Mouse (Mus musculus) forebrain, postnatal 0 days (tissue): ENCODE results near the gene Zdhhc20. TPM values are rescaled to one million over a fixed set of nuclear protein-coding genes. Genes with fewer than 3 reads are reported as not detected.
A peak's percentile ranks its signal among the peaks of the same experiment; 100 is the strongest.

Experiments
- ATAC-seq: fragments of 200-750 bp; cut with Nextera tagmentation; 2 replicates; pipeline ENCODE4 v1.8.0; 2017; ENCODE audit warnings: mild to moderate bottlenecking, moderate library complexity
- DNase-seq: peaks from one replicate; pipeline ENCODE4 v3.0.0-alpha.2; 2015
- H3K27ac ChIP-seq: fragments of 300-500 bp; sonication (generic); 2 replicates; pipeline ENCODE4 v1.5.1; 2014; ENCODE audit warnings: low read depth, mild to moderate bottlenecking, antibody characterized with exemption, low read length, moderate library complexity, mixed read lengths
- H3K27me3 ChIP-seq: fragments of 300-500 bp; sonication (generic); 2 replicates; pipeline ENCODE4 v1.6.1; 2014; ENCODE audit warnings: mild to moderate bottlenecking, low read length, mixed read lengths; ENCODE audit not compliant: insufficient read depth
- H3K36me3 ChIP-seq: fragments of 300-500 bp; sonication (generic); 2 replicates; pipeline ENCODE4 v1.6.1; 2014; ENCODE audit warnings: mild to moderate bottlenecking, moderate library complexity; ENCODE audit not compliant: insufficient read depth
- H3K4me1 ChIP-seq: fragments of 300-500 bp; sonication (generic); 2 replicates; pipeline ENCODE4 v1.6.1; 2014; ENCODE audit warnings: antibody characterized with exemption; ENCODE audit not compliant: insufficient read depth
- H3K4me2 ChIP-seq: fragments of 300-500 bp; sonication (generic); 2 replicates; pipeline ENCODE4 v1.6.1; 2014; ENCODE audit warnings: low read depth, mild to moderate bottlenecking, moderate library complexity
- H3K4me3 ChIP-seq: fragments of 300-500 bp; sonication (generic); 2 replicates; pipeline ENCODE4 v1.5.1; 2014; ENCODE audit warnings: low read depth, low read length, mixed read lengths
- H3K9ac ChIP-seq: fragments of 300-500 bp; sonication (generic); 2 replicates; pipeline ENCODE4 v1.6.1; 2014; ENCODE audit warnings: mild to moderate bottlenecking
- H3K9me3 ChIP-seq: fragments of 300-500 bp; sonication (generic); 2 replicates; pipeline ENCODE4 v1.6.1; 2016; ENCODE audit warnings: low read length
- CTCF ChIP-seq: sonication (generic); IDR thresholded peaks from 2 replicates; pipeline ENCODE4 v1.5.1; 2016; ENCODE audit warnings: antibody characterized with exemption, control low read depth, low read depth
- WGBS: fragments of 180-500 bp; shearing (Covaris S2); extraction: QIAGEN DNeasy Blood & Tissue Kit; methylation state at CpG from one replicate; pipeline ENCODE4 v1.1.7; 2014; 5-methylcytosine and 5-hydroxymethylcytosine counted together
- polyA plus RNA-seq: library from polyadenylated mRNA; unstranded; fragments of >200 nt; fragmentation: Nextera tagmentation; extraction: Ambion mirVana; gene quantifications from 2 replicates; pipeline ENCODE4 v1.2.1, GENCODE M21; 2015
- total RNA-seq: library from RNA; depleted of rRNA; stranded (reverse); fragments of >200 nt; gene quantifications from 2 replicates; pipeline ENCODE4 v1.2.3, GENCODE M21; 2014

Gene Zdhhc20
- total and polyA plus RNA-seq, 2 experiments from 2014 or later = 31.6 to 35.0 TPM

GRCm38 (mm10) chr14:57892961-57893360 is 2.9 kb upstream of the Zdhhc20 start:
- TF ChIP-seq CTCF = no peak
- no peak for ATAC-seq
- H3K27me3 ChIP-seq = no peaks in the 10 kb centered on the region
- H3K9ac ChIP-seq = no peak overlapping the region
- DNase-seq = no peak
- no peaks in the 10 kb centered on the region for H3K4me1 ChIP-seq
- WGBS = 100% methylated on average over 1 of the region's 1 CpGs
- H3K36me3 ChIP-seq = no peaks in the 10 kb centered on the region
- H3K27ac ChIP-seq = no peak overlapping the region
- H3K4me2 ChIP-seq = no peak overlapping the region
- H3K4me3 ChIP-seq = no peak overlapping the region
- H3K9me3 ChIP-seq = no peaks in the 10 kb centered on the region

- peak; percentile 36 for ATAC-seq
- no peak for TF ChIP-seq CTCF
- DNase-seq = peak; percentile 77
Measured at GRCm38 (mm10) chr14:57889541-57890010, 500 bp downstream of the Zdhhc20 start.

GRCm38 (mm10) chr14:57887171-57887570 is 2.9 kb downstream of the Zdhhc20 start:
- ATAC-seq (no peak), DNase-seq (no peak)
- Histone ChIP-seq H3K27ac (no peak overlapping the region), H3K9ac (no peak overlapping the region), H3K4me2 (peak overlapping the region; percentile 19; the same call in 1 of the 2 replicates), H3K36me3 (no peaks in the 10 kb centered on the region), H3K27me3 (no peaks in the 10 kb centered on the region), H3K9me3 (no peaks in the 10 kb centered on the region), H3K4me3 (no peak overlapping the region), H3K4me1 (peaks cover 2% of the 10 kb centered on the region; the same call in 1 of the 2 replicates)
- 73% methylated on average over 8 of the region's 8 CpGs for WGBS
- no peak for TF ChIP-seq CTCF

More at GRCm38 (mm10) chr14:57889541-57890010, 500 bp downstream of the Zdhhc20 start:
- peaks cover 2% of the 10 kb centered on the region; the same call in 1 of the 2 replicates for H3K4me1 ChIP-seq
- peak overlapping the region; percentile 89 for H3K27ac ChIP-seq
- peak overlapping the region; percentile 60 for H3K4me2 ChIP-seq
- H3K27me3 ChIP-seq = no peaks in the 10 kb centered on the region
- H3K9me3 ChIP-seq = no peaks in the 10 kb centered on the region
- no peaks in the 10 kb centered on the region for H3K36me3 ChIP-seq
- H3K9ac ChIP-seq = peak overlapping the region; percentile 94
- peak overlapping the region; percentile 87 for H3K4me3 ChIP-seq
- WGBS = 2% methylated on average over 37 of the region's 37 CpGs

GRCm38 (mm10) chr14:57886032-57886431 is 4.0 kb downstream of the Zdhhc20 start:
- H3K27ac ChIP-seq = no peak overlapping the region
- no peak overlapping the region for H3K4me3 ChIP-seq
- H3K36me3 ChIP-seq = no peaks in the 10 kb centered on the region
- no peak overlapping the region for H3K9ac ChIP-seq
- H3K27me3 ChIP-seq = no peaks in the 10 kb centered on the region
- 89% methylated on average over 2 of the region's 2 CpGs for WGBS
- no peak overlapping the region for H3K4me2 ChIP-seq
- no peaks in the 10 kb centered on the region for H3K9me3 ChIP-seq
- no peak for TF ChIP-seq CTCF
- no peak for ATAC-seq
- peaks cover 2% of the 10 kb centered on the region; the same call in 1 of the 2 replicates for H3K4me1 ChIP-seq
- DNase-seq = no peak

GRCm38 (mm10) chr14:57883341-57883740 is 6.7 kb downstream of the Zdhhc20 start:
- peaks cover 2% of the 10 kb centered on the region; the same call in 1 of the 2 replicates for H3K4me1 ChIP-seq
- no peaks in the 10 kb centered on the region for H3K36me3 ChIP-seq
- no peak for TF ChIP-seq CTCF
- no peaks in the 10 kb centered on the region for H3K27me3 ChIP-seq
- no peak overlapping the region for H3K4me2 ChIP-seq
- no peak overlapping the region for H3K27ac ChIP-seq
- 90% methylated on average over 3 of the region's 3 CpGs for WGBS
- no peak overlapping the region for H3K4me3 ChIP-seq
- DNase-seq (no peak), ATAC-seq (no peak)
- H3K9me3 ChIP-seq = no peaks in the 10 kb centered on the region
- no peak overlapping the region for H3K9ac ChIP-seq

- no peaks in the 10 kb centered on the region for H3K27me3 ChIP-seq
- H3K4me1 ChIP-seq = peaks cover 2% of the 10 kb centered on the region; the same call in 1 of the 2 replicates
- no peak overlapping the region for H3K9ac ChIP-seq
- H3K36me3 ChIP-seq = no peaks in the 10 kb centered on the region
- no peak for DNase-seq
- TF ChIP-seq CTCF = no peak
- H3K4me2 ChIP-seq = no peak overlapping the region
- WGBS = 55% methylated on average over 4 of the region's 4 CpGs
- no peak for ATAC-seq
- H3K9me3 ChIP-seq = no peaks in the 10 kb centered on the region
- H3K4me3 ChIP-seq = no peak overlapping the region
- no peak overlapping the region for H3K27ac ChIP-seq
Measured at GRCm38 (mm10) chr14:57882720-57883119, 7.4 kb downstream of the Zdhhc20 start.

- Histone ChIP-seq H3K27me3 (no peaks in the 10 kb centered on the region), H3K4me3 (no peak overlapping the region), H3K27ac (no peak overlapping the region), H3K4me1 (no peaks in the 10 kb centered on the region), H3K36me3 (no peaks in the 10 kb centered on the region), H3K4me2 (no peak overlapping the region), H3K9me3 (no peaks in the 10 kb centered on the region), H3K9ac (no peak overlapping the region)
- 37% methylated on average over 4 of the region's 4 CpGs for WGBS
- DNase-seq = no peak
- TF ChIP-seq CTCF = no peak
- ATAC-seq = peak; percentile 60
Measured at GRCm38 (mm10) chr14:57881793-57882192, 8.3 kb downstream of the Zdhhc20 start.
